Mouse (Mus musculus): Measurements from ENCODE around the gene Lingo1. TPM values are rescaled to one million over a fixed set of nuclear protein-coding genes. Genes with fewer than 3 reads are reported as not detected.

Gene Lingo1
- total RNA-seq, 2 experiments from 2014 or later = 0.70 to 1.5 TPM

DNA sequence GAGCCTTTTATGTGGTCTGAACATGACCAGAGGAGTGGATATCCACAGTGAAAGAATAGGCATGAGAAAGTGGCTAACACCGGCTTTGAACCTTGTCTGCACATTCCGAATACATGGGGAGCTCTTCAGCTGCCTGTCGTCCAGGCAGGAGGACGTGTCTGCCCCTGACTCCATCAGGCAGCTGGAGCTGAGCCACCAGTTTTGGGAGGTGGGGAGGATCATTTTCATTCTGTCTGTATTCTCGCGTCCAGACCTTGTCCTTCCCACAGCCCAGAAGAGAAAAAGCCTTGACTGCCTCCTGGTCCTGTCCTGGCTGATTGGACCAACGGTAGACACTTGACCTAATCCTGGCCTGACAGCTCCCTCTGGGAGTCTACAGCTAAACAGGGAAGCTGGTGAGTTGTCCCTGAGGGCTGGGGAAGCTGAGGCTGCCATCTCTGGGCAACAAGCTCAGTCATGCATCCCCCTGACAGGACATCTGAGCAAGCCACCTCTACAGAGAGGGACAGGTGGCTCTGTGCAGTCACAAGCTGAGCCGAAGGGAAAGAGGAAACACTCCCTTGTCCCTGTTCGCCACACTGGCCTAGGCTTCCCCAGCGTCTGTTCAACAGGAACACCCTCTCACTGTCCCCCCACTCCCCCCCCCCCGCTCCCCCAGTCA is 187.4 kb downstream of the Lingo1 start:
- no peak for DNase-seq (ENCODE audit: low spot score in 2 of 2)

DNA sequence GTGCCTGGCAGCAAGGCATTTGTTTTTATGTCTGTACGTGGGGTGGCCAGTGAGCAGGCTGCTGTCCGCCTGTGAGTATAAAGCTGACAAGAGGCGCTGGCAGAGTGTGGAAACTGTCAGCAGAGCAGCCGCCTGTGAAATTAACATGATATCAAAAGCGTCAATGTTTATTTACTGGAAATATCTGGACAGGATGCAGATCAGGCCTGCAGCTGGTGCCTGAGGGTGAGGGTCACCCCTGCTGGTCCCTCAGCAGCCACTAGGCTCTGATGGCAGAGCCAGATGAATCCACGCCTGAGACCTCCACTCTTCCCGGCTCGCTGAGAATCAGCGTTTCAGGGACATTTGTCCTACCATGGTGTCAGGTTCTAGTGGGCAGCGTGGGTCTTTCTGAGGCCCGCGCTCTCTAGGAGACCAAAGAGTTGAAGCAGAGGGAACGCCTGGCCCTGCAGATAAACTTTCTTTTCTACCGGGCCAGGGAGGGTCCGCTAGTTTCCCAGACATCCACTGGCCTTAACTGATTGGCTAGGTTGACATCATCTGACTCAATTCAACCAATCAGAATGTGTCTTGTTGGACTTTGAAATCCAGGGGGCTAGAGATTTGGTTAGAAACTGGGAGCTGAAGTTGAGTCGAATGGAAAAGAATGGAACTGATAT is 190.1 kb downstream of the Lingo1 start:
- DNase-seq (ENCODE audit: low spot score in 2 of 2) = no peak

DNA sequence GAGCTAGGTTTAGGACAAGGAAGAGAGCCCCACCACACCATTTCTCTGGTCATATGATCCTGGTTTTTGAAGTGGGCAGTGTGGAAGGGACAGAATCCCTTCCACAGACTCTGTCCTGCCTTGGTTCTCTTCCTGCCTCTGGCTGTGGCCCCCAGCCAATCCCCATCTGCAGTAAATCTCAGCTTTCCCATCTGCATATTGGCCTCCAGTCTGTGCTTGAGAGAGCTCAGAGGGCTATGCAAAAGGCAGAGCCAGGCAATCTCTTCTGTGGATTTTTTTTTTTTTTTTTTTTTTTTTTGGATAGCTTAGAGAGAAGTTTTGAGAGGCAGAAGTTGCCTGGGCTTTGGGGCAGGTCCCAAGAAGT is 190.8 kb downstream of the Lingo1 start:
- DNase-seq (ENCODE audit: low spot score in 2 of 2) = no peak

DNA sequence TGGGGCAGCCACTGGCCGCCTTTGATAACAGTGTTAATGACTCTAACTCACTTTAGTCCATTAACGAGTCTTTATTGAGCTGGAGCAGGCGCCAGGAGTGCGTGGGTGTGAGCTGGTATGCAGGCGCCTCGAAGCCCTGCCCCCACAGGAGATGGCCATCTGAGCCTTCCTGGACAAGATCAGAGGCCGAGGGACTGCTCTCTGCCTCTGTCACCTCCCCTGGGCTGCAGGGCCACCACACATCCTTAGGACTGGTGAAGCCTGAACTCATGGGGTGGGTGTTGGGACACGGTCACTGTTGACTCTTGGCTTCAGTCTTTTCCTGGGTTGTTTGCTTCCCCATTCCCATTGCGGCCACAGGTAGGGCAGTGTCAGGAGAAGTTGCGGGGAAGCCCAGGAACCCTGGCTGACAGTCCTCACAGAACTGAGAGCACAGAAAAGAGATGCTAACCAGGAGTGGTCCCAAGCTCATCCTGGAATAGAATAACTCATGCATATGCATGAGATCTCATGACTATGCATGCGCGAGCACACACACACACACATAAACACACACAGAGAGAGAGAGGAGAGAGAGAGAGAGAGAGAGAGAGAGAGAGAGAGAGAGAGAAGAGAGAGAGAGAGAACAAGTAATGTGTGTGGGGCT is 191.3 kb downstream of the Lingo1 start:
- no peak for DNase-seq (ENCODE audit: low spot score in 2 of 2)

DNA sequence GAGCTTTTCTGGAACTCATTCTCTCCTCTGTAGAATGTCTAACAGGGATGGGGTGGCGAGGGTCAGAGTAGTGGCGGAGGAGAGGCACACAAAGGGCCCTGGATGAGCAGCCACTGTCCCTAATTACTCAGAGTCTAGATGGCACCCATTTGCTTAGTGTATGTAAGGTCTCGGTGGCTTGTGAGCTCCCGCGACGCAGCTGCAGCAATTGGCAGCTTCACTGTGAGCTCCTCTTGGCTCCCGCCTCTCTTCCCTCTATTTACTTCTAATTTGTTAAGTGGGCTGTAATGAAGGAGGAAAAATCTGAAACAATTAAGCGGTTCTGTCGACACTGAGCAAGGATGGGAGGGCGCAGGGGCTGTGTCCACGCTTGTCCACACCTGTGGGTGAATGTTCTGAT is 195.6 kb downstream of the Lingo1 start:
- DNase-seq (ENCODE audit: low spot score in 2 of 2) = no peak

DNA sequence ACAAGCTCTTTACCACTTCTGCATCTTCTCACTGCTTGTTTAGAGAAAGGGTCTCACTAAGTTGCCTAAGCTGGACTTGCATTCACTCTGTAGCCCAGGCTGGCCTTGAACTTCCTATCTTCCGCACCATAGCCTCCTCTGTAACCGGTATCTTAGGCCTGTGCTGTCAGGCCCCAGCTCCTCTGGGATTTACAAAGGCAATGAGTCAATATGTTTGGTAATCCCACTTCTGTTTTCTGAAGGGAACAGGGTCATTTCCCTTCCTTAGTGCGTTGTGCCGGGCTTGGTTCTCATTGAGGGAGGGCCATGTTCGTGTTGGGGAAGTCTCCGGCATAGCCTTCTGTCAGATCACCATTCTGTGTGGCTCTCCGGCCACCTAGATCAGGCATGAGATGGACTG is 203.6 kb downstream of the Lingo1 start:
- DNase-seq (ENCODE audit: low spot score in 2 of 2) = no peak

DNA sequence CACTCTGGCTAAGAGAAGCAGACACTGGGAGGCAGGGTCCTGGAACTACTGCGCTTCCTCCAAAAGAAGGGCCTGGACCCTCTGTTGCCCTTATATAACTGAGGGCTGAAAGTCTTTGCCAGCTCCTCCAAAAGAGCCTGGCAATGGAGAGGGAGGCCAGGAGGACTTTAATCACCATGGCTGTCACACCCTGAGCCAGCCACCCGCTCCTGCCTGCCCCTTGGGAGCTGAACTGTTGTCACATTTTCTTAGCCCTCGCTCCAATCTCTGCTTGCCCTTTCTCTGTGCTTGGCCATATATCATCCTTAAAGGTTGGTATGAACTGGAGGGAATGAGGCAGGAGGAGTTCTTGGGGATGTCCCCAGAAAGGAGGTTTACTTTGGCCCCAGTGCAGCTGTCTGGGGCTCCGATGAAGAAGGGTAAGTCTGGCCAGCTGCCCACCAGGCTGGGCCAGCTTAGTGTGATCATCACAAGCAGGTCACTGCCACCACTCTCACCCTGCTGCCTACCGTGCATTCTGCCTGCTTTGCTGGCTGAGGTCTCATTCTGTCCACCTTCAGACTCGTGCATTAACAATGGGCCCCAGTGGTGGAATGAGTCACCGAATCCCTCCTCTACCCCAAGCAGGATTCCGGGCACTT is 204.9 kb downstream of the Lingo1 start:
- no peak for DNase-seq (ENCODE audit: low spot score in 2 of 2)

DNA sequence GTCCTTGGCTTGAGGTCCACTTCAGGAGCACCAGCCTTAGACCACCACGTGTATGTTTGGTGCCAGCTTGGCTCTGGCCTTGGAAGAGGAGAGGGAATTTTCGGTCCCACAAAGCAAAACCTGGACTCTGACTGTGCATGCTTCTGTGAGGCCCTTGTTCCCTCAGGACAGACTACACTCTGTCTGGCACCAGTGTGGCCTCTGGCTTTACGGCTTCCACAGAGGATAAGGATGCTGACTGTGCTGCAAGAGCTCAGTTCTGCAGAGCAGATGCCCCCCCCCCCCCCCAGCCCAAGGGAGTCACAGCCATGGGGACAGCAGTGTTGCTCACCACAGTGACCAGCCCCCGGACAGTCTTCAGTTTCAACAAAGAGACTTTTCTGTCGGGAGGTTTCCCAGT is 206.5 kb downstream of the Lingo1 start:
- no peak for DNase-seq (ENCODE audit: low spot score in 2 of 2)

DNA sequence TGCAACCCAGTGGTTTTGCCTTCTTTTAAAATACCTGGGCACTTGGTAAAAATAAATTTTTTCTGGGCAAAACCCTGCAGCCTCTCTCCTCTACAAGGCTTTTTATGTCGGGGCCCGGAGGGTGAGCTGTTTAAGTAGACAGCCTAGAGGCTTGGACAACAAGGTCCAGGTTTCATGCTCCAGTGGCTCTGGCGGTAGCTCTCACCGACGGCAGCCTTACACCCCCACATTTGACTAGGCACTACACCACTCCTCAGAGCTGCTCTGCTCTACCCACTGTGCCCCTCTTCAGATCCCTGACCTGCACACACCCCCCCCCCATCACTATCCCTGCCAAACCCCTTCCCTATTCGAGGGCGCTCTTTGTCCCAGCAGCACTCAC is 212.2 kb downstream of the Lingo1 start:
- no peak for DNase-seq (ENCODE audit: low spot score in 2 of 2)

DNA sequence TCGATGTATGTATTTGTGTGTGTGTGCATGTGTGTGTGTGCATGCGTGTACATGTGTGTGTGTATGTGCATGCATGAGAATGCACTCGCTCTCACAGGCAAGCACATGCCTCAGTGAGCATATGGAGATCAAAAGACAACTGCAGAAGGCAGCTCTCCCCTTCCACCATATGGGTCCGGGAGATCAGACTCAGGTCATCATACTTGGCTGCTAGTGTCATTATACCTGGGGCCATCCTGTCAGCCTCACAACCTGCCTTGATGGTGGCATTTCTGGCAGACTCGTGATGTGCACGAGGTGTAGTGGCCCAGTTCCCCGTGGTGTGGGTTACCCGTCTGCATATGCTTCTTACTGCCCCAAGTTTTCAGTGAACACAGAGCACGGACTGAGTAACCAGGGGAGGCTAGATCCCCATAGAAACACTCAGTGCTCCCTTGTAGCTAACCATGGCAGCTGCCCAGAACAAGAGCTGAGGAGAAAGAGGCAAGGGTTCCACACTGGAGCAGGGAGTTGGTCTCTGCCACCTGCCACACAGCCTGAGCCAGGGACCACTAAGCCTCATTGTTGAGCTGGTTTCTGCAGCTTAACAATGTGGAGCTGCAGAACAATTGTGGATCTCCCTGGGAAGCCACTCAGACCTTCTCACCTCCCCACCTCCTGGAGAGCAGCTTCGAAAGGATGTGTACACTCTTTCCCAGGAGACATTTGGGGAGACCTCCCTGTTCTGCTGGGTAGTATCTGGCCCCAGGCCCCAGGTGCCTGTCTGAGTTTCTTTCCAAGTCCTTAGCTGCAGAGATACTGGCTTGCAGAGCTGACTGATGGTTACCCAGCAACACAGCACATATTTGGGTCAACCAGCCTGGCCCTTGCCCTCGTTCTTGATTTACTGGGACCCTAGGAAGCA is 212.9 kb downstream of the Lingo1 start:
- DNase-seq (ENCODE audit: low spot score in 2 of 2) = no peak

DNA sequence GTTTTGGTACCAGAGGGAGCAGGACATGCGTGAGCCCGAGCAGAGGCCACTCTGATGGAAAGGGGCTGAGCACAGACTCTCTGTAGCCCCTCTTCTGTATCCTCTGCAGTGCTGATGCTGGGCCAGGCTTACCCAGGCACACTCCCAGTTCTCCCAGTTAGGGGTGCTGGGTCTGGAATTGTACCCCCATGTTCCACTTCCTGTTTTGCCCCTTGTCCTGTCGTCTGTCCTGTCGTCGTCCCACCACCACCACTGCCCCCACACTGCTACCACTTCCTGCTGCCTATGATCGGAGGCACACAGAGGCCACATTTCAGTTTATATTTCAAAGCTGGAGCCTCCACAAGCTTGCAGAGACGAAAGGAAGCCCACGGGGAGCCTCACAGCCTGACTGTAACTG is 213.6 kb downstream of the Lingo1 start:
- DNase-seq (ENCODE audit: low spot score in 2 of 2) = no peak

DNA sequence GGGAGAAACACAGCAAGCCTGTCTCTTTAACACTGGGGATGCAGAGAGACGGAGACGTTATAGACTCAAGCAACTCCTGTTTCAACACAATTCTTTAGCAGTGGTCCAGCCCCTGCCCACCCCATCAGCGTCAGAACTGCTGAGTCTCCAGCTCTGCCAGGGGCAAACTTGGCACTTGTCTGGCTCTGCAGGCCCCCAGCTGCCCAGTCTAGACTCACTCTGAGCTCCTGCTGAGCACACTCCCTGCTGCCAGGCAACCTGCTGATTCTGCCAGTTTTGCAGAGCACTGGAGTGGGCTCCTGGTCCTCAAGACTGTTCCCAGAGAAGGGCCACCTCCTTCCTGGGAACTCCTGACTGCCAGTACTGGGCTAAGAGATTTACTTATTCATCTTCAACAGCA is 214.6 kb downstream of the Lingo1 start:
- no peak for DNase-seq (ENCODE audit: low spot score in 2 of 2)

DNA sequence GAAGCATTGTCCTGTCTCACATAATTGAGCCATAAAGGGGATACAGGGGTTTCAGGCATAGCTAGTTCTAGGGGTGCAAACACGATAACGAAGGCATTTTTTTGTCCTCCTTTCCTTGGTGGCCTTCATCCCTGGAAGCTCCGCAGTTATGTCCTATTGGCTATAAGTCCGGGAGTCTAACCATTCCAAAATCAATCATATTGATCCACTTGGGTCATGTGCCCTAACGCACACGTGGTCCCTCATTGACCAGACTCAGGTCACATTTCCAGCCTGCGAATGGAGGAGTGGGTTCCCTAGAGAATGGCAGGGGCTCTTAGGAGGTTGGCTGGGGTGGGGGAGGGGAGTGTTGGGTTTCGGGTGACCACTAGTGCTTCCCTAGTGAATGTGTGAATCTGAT is 215.3 kb downstream of the Lingo1 start:
- DNase-seq (ENCODE audit: low spot score in 2 of 2) = no peak

DNA sequence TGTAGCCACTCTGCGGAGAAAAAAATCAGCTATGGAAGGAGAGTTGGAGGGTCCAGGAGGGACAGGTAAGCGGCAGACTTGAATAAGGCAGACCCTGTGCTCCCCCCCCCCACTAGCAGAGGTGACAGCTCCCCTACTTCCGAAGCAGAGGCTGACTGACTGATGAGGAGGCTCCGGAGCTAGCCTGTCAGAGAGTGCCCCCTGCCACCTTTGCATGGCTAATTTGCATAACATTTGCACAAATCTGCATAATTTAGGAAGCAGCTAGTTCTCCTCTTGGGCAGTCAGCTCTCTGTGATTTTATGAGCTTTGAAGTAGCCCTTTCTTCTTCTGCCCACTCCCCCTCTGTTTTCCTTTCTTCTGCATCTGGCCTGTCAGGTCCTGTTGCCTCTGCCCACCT is 216.2 kb downstream of the Lingo1 start:
- DNase-seq (ENCODE audit: low spot score in 2 of 2) = no peak

DNA sequence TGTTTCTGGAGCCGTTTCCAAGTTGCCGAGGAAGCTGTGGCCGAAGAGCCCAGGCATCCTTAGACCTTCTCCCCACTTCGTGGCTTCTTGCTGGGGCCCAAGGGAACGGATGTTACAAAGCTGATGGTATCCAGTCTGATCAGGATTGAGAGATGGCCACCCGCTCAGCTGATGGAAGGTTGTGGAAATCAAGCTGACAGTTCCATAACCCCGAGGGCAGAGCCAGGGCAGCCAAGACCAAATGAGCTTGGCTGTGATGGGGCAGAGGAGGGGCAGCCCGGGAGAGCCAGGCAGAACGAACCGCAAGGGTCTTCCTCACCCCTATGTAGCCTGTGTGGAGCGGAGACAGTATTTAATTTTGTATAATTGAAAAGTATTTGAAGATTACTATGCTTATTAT is 218.9 kb downstream of the Lingo1 start:
- DNase-seq (ENCODE audit: low spot score in 2 of 2) = no peak

DNA sequence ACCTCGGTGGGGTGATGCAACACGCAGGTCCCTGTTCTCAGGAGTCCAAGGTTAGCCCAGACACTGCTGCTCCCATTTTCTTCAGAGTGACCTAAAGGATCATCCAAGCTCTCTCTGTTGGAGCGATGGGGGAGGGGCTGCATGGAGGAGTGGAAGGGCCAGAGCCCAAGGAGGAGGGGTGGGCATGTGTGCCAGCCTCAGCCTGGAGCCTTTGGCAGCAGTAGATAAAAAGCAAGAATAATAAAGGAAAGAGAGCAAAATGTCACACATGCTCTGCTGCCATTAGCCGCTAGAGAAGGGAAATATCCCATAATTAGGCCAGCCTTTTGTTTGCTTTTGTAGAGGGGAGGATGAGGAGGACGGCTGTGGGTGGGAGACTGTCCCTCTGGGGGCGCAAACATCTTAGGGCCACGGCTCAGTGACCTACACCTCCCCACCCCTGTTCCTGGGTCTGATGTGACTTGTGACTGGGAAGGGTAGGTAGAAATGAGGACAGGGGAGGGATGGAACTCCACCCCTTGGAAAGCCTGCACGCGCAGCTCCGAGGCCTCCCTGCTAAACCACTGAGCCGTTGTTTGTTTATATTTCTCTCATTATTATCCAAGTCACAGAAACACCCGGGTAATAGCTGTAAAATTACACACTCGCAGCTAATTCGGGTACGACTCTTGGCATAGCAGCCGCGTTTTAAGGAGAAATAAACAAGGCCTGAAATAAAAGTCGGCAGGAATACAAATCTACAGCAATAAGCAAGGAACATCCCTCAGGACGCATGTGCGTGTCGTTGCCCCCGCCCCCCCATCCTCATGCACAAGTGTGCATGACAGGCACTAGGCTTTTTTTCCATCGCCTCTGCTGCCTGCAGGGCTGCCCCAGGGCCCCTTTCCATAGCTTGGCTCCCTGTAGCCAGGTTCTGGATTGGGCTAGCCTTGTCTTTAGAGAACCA is 223.5 kb downstream of the Lingo1 start:
- DNase-seq (ENCODE audit: low spot score in 2 of 2) = no peak
